Mouse (Mus musculus): ENCODE measurements around the gene Rhoc. TPM values are rescaled to one million over a fixed set of nuclear protein-coding genes. Genes with fewer than 3 reads are reported as not detected.

Rhoc gene
- polyA plus RNA-seq, 1 experiment from 2014 or later: 102 TPM

GRCm38 (mm10) chr3:104770918-104771317 lies 17.3 kb upstream of the Rhoc start:
- Histone ChIP-seq H3K36me3 (no peaks in the 10 kb centered on the region), H3K27ac (no peak overlapping the region), H3K9ac (no peak overlapping the region), H3K4me3 (no peak overlapping the region), H3K4me1 (no peaks in the 10 kb centered on the region), H3K9me3 (no peaks in the 10 kb centered on the region), H3K4me2 (replicated peaks) (no peak overlapping the region), H3K27me3 (replicated peaks) (peaks cover 9% of the 10 kb centered on the region)
- 79% methylated on average over 3 of the region's 3 CpGs for WGBS
- ATAC-seq (ENCODE audit: low FRiP score, low read depth): no peak

- H3K9me3 ChIP-seq: no peaks in the 10 kb centered on the region
- no peak overlapping the region for H3K4me2 ChIP-seq (replicated peaks)
- no peaks in the 10 kb centered on the region for H3K4me1 ChIP-seq
- no peak overlapping the region for H3K27ac ChIP-seq
- no peak overlapping the region for H3K4me3 ChIP-seq
- WGBS: 64% methylated on average over 6 of the region's 6 CpGs
- no peaks in the 10 kb centered on the region for H3K36me3 ChIP-seq
- H3K9ac ChIP-seq: no peak overlapping the region
- ATAC-seq (ENCODE audit: low FRiP score, low read depth): no peak
- peaks cover 14% of the 10 kb centered on the region for H3K27me3 ChIP-seq (replicated peaks)
Observed at GRCm38 (mm10) chr3:104771460-104771859, 16.7 kb upstream of the Rhoc start.

DNA sequence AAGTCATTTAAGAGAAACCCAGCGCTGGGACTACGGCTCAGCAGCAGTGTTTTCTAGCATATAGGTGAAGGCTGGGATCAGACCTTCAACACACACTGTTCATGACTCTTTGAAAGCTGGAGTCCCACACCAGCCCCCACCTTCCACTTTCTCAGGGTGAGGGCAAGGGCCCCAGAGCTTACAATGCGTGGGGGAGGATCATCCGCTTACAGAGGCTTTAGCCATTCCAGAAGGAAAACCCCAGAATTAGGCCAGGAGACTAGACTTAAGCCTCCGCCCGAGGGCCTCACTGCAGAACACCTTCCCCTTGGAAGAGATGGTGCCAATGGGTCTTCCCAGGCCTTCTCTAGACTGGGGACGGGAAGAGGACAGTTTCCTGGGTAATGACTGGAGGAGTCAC lies 14.9 kb upstream of the Rhoc start:
- 82% methylated on average over 7 of the region's 7 CpGs for WGBS
- Histone ChIP-seq H3K4me2 (replicated peaks) (no peak overlapping the region), H3K36me3 (no peaks in the 10 kb centered on the region), H3K4me3 (no peak overlapping the region), H3K9ac (no peak overlapping the region), H3K27me3 (replicated peaks) (peaks cover 32% of the 10 kb centered on the region), H3K4me1 (peaks cover 8% of the 10 kb centered on the region; the same call in 1 of the 2 replicates), H3K9me3 (no peaks in the 10 kb centered on the region), H3K27ac (no peak overlapping the region)
- no peak for ATAC-seq (ENCODE audit: low FRiP score, low read depth)

- H3K4me1 ChIP-seq: peaks cover 24% of the 10 kb centered on the region
- H3K4me2 ChIP-seq (replicated peaks): peak overlapping the region; percentile 63
- H3K36me3 ChIP-seq: no peaks in the 10 kb centered on the region
- no peaks in the 10 kb centered on the region for H3K9me3 ChIP-seq
- WGBS: under 1% methylated on average over 20 of the region's 20 CpGs
- ATAC-seq (ENCODE audit: low FRiP score, low read depth): no peak
- peaks cover 64% of the 10 kb centered on the region for H3K27me3 ChIP-seq (replicated peaks)
- no peak overlapping the region for H3K27ac ChIP-seq
- peak overlapping the region; percentile 32 for H3K4me3 ChIP-seq
- H3K9ac ChIP-seq: peak overlapping the region; percentile 42; the same call in 1 of the 2 replicates
Observed at GRCm38 (mm10) chr3:104777342-104777741, 10.8 kb upstream of the Rhoc start.

- Histone ChIP-seq H3K27me3 (replicated peaks) (peaks cover 90% of the 10 kb centered on the region), H3K4me1 (peaks cover 24% of the 10 kb centered on the region), H3K36me3 (no peaks in the 10 kb centered on the region), H3K9ac (no peak overlapping the region), H3K9me3 (no peaks in the 10 kb centered on the region), H3K4me3 (no peak overlapping the region), H3K4me2 (replicated peaks) (no peak overlapping the region), H3K27ac (no peak overlapping the region)
- ATAC-seq (ENCODE audit: low FRiP score, low read depth): no peak
- 1% methylated on average over 7 of the region's 7 CpGs for WGBS
Observed at GRCm38 (mm10) chr3:104779949-104780348, 8.2 kb upstream of the Rhoc start.

- peak within 1 kb of the TSS; percentile 84 for H3K4me2 ChIP-seq (replicated peaks)
- no peaks in the 10 kb centered on the region for H3K9me3 ChIP-seq
- peak within 1 kb of the TSS; percentile 38 for H3K4me3 ChIP-seq
- ATAC-seq (ENCODE audit: low FRiP score, low read depth): peak; percentile 67
- no peaks in the 10 kb centered on the region for H3K36me3 ChIP-seq
- H3K27me3 ChIP-seq (replicated peaks): peaks cover 91% of the 10 kb centered on the region
- no peak within 1 kb of the TSS for H3K27ac ChIP-seq
- under 1% methylated on average over 56 of the region's 56 CpGs for WGBS
- H3K4me1 ChIP-seq: peaks cover 24% of the 10 kb centered on the region
- peak within 1 kb of the TSS; percentile 53 for H3K9ac ChIP-seq
Observed at GRCm38 (mm10) chr3:104780561-104781420, 7.4 kb upstream of the Rhoc start, which contains the start of gene Ppm1j. TSS of gene Ppm1j (plus strand) at chr3:104781056.

DNA sequence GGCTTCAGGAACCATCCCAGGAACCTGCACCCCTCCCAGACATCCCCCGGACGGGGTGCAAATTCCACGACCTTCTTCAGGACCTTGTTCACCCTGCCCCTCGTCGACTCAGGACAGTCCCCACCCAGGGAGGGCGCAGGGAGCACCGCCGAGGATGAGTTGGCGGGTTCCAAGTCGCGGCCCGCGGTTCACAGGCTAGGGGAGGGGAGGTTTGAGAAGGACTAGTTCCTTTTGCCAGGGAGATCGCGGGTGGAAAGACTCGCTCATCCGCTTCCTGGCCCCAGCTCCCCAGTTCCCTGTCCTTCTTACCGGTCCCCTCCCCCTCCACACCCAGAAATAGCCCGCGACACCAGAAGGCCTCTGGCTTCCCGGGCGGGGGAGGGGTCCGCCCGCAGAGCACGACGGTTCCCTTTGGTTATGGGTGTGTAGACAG lies 6.7 kb upstream of the Rhoc start, which contains the start of gene Fam19a3:
TSS of gene Fam19a3 (minus strand) at position 370 of the 433 bp plus-strand sequence.
- Histone ChIP-seq H3K9me3 (no peaks in the 10 kb centered on the region), H3K4me1 (peaks cover 24% of the 10 kb centered on the region), H3K27ac (no peak within 1 kb of the TSS), H3K27me3 (replicated peaks) (peaks cover 84% of the 10 kb centered on the region), H3K9ac (peak within 1 kb of the TSS; percentile 53), H3K4me3 (peak within 1 kb of the TSS; percentile 38), H3K36me3 (no peaks in the 10 kb centered on the region), H3K4me2 (replicated peaks) (peak within 1 kb of the TSS; percentile 84)
- ATAC-seq (ENCODE audit: low FRiP score, low read depth): peak; percentile 49; the same call in 1 of the 2 replicates
- WGBS: 2% methylated on average over 26 of the region's 26 CpGs

GRCm38 (mm10) chr3:104782061-104782681 lies 6.0 kb upstream of the Rhoc start:
- ATAC-seq (ENCODE audit: low FRiP score, low read depth): no peak
- H3K4me3 ChIP-seq: no peak overlapping the region
- H3K9ac ChIP-seq: no peak overlapping the region
- H3K36me3 ChIP-seq: no peaks in the 10 kb centered on the region
- H3K9me3 ChIP-seq: no peaks in the 10 kb centered on the region
- peak overlapping the region; percentile 84 for H3K4me2 ChIP-seq (replicated peaks)
- H3K4me1 ChIP-seq: peaks cover 21% of the 10 kb centered on the region
- no peak overlapping the region for H3K27ac ChIP-seq
- H3K27me3 ChIP-seq (replicated peaks): peaks cover 77% of the 10 kb centered on the region
- 15% methylated on average over 12 of the region's 12 CpGs for WGBS

DNA sequence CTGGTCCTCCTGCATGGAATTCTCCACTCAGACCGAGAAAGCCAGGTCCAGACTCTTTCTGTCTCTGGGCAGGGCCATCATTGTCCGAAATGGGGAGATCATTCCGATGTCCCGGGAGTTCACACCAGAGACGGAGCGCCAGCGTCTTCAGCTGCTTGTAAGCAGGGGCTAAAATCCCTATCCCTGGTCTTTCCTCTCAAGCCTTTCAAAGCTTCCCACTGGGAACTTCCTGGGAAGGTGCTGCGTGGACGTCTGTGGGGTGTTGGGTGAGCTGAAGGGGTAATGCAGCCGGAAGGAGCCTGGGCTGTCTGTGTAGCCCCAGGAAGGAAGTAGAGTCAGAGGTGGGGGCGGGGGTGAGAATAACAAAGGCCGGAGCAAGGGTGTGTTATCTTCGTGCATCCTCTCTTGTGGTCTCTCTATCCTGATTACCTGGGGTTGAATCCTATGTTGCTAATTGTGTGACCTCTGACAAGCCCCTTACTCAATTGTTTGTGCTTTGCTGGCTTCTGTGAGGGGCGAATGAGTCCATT lies 4.1 kb upstream of the Rhoc start:
- Histone ChIP-seq H3K4me2 (replicated peaks) (no peak overlapping the region), H3K27ac (no peak overlapping the region), H3K9me3 (no peaks in the 10 kb centered on the region), H3K9ac (no peak overlapping the region), H3K27me3 (replicated peaks) (peaks cover 64% of the 10 kb centered on the region), H3K36me3 (no peaks in the 10 kb centered on the region), H3K4me1 (peaks cover 23% of the 10 kb centered on the region), H3K4me3 (no peak overlapping the region)
- 39% methylated on average over 14 of the region's 14 CpGs for whole genome bisulfite sequencing
- ATAC-seq (ENCODE audit: low FRiP score, low read depth): no peak

GRCm38 (mm10) chr3:104785284-104785683 lies 2.9 kb upstream of the Rhoc start:
- H3K9me3 ChIP-seq: no peaks in the 10 kb centered on the region
- no peaks in the 10 kb centered on the region for H3K36me3 ChIP-seq
- peaks cover 35% of the 10 kb centered on the region for H3K4me1 ChIP-seq
- H3K4me3 ChIP-seq: no peak overlapping the region
- H3K4me2 ChIP-seq (replicated peaks): no peak overlapping the region
- H3K9ac ChIP-seq: no peak overlapping the region
- WGBS: 84% methylated on average over 6 of the region's 6 CpGs
- H3K27ac ChIP-seq: no peak overlapping the region
- no peak for ATAC-seq (ENCODE audit: low FRiP score, low read depth)
- peaks cover 55% of the 10 kb centered on the region for H3K27me3 ChIP-seq (replicated peaks)

- peak overlapping the region; percentile 93 for H3K4me2 ChIP-seq (replicated peaks)
- H3K4me3 ChIP-seq: peak overlapping the region; percentile 57
- H3K27ac ChIP-seq: no peak overlapping the region
- peak overlapping the region; percentile 65 for H3K9ac ChIP-seq
- no peaks in the 10 kb centered on the region for H3K9me3 ChIP-seq
- WGBS: under 1% methylated on average over 49 of the region's 52 CpGs
- H3K4me1 ChIP-seq: peaks cover 36% of the 10 kb centered on the region
- peaks cover 20% of the 10 kb centered on the region for H3K27me3 ChIP-seq (replicated peaks)
- ATAC-seq (ENCODE audit: low FRiP score, low read depth): peak; percentile 80
- no peaks in the 10 kb centered on the region for H3K36me3 ChIP-seq
Observed at GRCm38 (mm10) chr3:104788561-104789311, 561 bp downstream of the Rhoc start.

DNA sequence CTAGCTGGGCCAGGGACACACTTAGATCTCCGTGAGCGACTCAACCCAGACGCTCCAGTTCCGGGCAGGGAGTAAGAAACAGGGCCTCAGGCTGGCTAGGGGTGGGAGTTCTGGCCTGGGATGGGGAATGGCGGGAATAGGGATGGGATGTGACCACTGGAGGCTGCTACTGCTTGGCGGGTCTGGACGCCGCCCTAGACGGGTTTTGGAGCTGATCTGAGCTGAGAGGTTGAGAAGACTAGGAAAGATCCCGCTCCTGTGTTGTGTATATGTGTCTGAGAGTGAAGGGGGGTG lies 1.1 kb downstream of the Rhoc start:
- Histone ChIP-seq H3K36me3 (no peaks in the 10 kb centered on the region), H3K9me3 (no peaks in the 10 kb centered on the region), H3K9ac (peak overlapping the region; percentile 65), H3K27me3 (replicated peaks) (peaks cover 15% of the 10 kb centered on the region), H3K4me3 (peak overlapping the region; percentile 57), H3K4me1 (peaks cover 41% of the 10 kb centered on the region), H3K27ac (no peak overlapping the region), H3K4me2 (replicated peaks) (peak overlapping the region; percentile 93)
- 1% methylated on average over 10 of the region's 10 CpGs for WGBS
- peak; percentile 52 for ATAC-seq (ENCODE audit: low FRiP score, low read depth)

Data from neural tube, embryonic 12.5 days (tissue).